Mouse (Mus musculus): ENCODE measurements around the gene Dnajb11. TPM values are rescaled to one million over a fixed set of nuclear protein-coding genes. Genes with fewer than 3 reads are reported as not detected.

The Dnajb11 gene
- total RNA-seq, 4 experiments from 2014 or later, result 55.9 to 75.2 (median 64.1) TPM

Other genes starting within 250 kb of the Dnajb11 start
- gene Dgkg, start 200.6 kb upstream of the Dnajb11 start, total RNA-seq (2022), result 1 to 10 TPM; 3.3 to 6.6 (median 5.2) TPM
- gene Crygs, start 46.3 kb upstream of the Dnajb11 start, total RNA-seq (2022), result not detected
- gene Tbccd1, start 176 bp upstream of the Dnajb11 start, total RNA-seq (2022), result 10 to 100 TPM; 19.2 to 26.1 (median 23.1) TPM
- 1 to 10 TPM; 6.1 to 8.4 (median 7.2) TPM for gene Ahsg, start 33.4 kb downstream of the Dnajb11 start, total RNA-seq (2022)
- 10 to 100 TPM in 2 of 4 experiments, 1 to 10 TPM in 2; 2.4 to 25.4 (median 6.9) TPM for gene Fetub, start 60.5 kb downstream of the Dnajb11 start, total RNA-seq (2022)
- gene Hrg, start 93.2 kb downstream of the Dnajb11 start, total RNA-seq (2022), result under 1 TPM in 2 of 4 experiments, not detected in 2; 0.20 to 0.46 TPM
- 1 to 10 TPM; 3.6 to 5.7 (median 4.7) TPM for gene Kng2, start 171.6 kb downstream of the Dnajb11 start, total RNA-seq (2022)
- gene Kng1, start 200.0 kb downstream of the Dnajb11 start, total RNA-seq (2022), result 1 to 10 TPM in 1 of 4 experiments, under 1 TPM in 3; 0.18 to 1.0 (median 0.52) TPM
- 100 to 1,000 TPM; 551 to 775 (median 679) TPM for gene Eif4a2, start 249.6 kb downstream of the Dnajb11 start, total RNA-seq (2022)

Data from adrenal gland, adult 8-10 months (tissue).